Mouse (Mus musculus): ENCODE measurements at regions not wholly inside any gene's neighbourhood (a gene's known extent, or its start where the extent isn't known, plus 50 kb on each side); places are given as distances from the start of the nearest gene placed in this dataset.

GRCm38 (mm10) chr2:79136619-79137458, 118.4 kb upstream of the Itga4 start:
- DNase-seq = no peak

- peak; percentile 10 to 27 for DNase-seq
Observed at GRCm38 (mm10) chr2:79137694-79138171, 117.5 kb upstream of the Itga4 start.

GRCm38 (mm10) chr2:79138368-79139109, 116.7 kb upstream of the Itga4 start:
- no peak for DNase-seq

- DNase-seq = no peak
Observed at GRCm38 (mm10) chr2:79141961-79142360, 113.3 kb upstream of the Itga4 start.

GRCm38 (mm10) chr2:79143196-79143595, 112.0 kb upstream of the Itga4 start:
- no peak for DNase-seq

GRCm38 (mm10) chr2:79145897-79146296, 109.3 kb upstream of the Itga4 start:
- no peak for DNase-seq

- DNase-seq = no peak
Observed at GRCm38 (mm10) chr2:79146563-79146962, 108.7 kb upstream of the Itga4 start.

- DNase-seq = peak; percentile 62 to 67
Observed at GRCm38 (mm10) chr2:79149012-79149698, 106.1 kb upstream of the Itga4 start.

GRCm38 (mm10) chr2:79151610-79152009, 103.6 kb upstream of the Itga4 start:
- DNase-seq = no peak

- DNase-seq = no peak
Observed at GRCm38 (mm10) chr2:79152031-79152694, 103.1 kb upstream of the Itga4 start.

- DNase-seq = no peak
Observed at GRCm38 (mm10) chr2:79152695-79153057, 102.5 kb upstream of the Itga4 start.

GRCm38 (mm10) chr2:79153070-79153469, 102.2 kb upstream of the Itga4 start:
- no peak for DNase-seq

GRCm38 (mm10) chr2:79158450-79159055, 96.7 kb upstream of the Itga4 start:
- no peak for DNase-seq

- DNase-seq = no peak
Observed at GRCm38 (mm10) chr2:79159336-79159735, 95.9 kb upstream of the Itga4 start.

GRCm38 (mm10) chr2:79172967-79173919, 82.0 kb upstream of the Itga4 start:
- DNase-seq = no peak

- DNase-seq = no peak
Observed at GRCm38 (mm10) chr2:79174282-79174681, 80.9 kb upstream of the Itga4 start.

GRCm38 (mm10) chr2:79180782-79181181, 74.4 kb upstream of the Itga4 start:
- no peak for DNase-seq

- peak in 1 of 2 experiments; percentile 17 for DNase-seq
Observed at GRCm38 (mm10) chr2:79183034-79183630, 72.1 kb upstream of the Itga4 start.

- peak in 1 of 2 experiments; percentile 8 for DNase-seq
Observed at GRCm38 (mm10) chr2:79185234-79186101, 69.8 kb upstream of the Itga4 start.

GRCm38 (mm10) chr2:79186878-79187277, 68.3 kb upstream of the Itga4 start:
- peak in 1 of 2 experiments; percentile 20 for DNase-seq

Measured in kidney, postnatal 4 days (tissue).